Mouse (Mus musculus): ENCODE results near the gene Pparg.

Gene Pparg

DNA sequence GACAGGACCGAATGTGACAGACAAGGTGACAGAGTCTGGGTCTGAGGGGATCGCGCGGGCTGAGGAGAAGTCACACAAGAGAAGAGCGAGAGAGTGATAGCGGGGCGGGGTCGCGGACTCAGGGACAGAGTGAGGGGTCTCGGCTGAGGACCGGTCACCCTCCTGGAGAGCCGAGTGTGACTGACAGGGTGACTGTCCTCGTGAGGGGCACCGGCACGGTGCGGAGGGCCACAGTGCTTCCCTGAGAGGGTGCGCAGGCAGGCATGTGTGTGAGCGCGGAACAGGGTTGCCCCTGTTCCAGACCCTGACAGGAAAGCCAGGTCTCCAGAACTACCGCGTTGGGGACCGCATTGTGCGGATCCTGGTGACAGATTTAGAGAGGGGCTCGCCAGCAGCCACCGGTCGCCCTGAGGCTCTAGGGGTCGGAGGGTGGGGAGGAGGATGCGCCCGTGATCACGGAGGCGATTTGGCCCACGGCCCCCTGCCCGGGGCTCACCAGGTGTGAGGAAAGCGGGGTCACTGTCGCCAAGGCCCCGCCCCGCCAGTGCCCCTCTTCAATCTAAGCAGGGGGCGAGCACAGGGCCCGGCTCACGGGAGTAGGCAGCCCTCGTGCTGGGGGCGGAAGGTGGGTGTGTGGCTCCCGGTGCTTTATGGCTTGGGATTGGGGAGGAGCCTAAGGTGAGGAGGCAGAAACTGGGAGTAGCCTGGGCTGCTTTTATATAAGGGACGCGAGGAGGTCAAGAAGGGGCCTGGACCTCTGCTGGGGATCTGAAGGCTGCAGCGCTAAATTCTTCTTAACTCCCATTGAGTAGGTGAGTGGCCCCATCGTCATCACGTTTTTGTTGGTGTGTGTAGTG is 1.1 kb downstream of the Pparg start:
- in situ Hi-C loops (cut with MboI): no loop called here

- in situ Hi-C loops (cut with MboI): no loop called here
Measured at GRCm38 (mm10) chr6:115366869-115367610, 6.3 kb downstream of the Pparg start.

GRCm38 (mm10) chr6:115374871-115375852 is 14.4 kb downstream of the Pparg start:
- in situ Hi-C loops (cut with MboI): no loop called here

DNA sequence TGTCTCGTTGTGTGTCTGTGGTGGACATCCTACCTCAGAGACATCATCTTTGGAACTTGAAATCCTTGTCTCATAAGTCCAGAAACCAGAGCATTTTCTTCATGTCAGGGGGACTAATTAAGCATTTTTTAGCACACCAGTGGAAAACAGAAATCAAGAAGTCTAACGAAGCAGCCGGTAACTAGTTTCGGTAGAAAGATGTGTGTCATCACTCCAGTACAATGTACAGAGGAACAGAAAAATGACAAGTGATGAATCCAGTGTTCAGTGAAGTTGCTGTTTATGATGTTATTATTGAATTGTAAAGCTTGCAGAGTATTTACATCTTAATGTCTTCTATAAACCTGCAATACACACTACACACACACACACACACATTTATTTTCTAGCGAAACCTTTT is 19.8 kb downstream of the Pparg start:
- in situ Hi-C loops (cut with MboI): no loop called here

DNA sequence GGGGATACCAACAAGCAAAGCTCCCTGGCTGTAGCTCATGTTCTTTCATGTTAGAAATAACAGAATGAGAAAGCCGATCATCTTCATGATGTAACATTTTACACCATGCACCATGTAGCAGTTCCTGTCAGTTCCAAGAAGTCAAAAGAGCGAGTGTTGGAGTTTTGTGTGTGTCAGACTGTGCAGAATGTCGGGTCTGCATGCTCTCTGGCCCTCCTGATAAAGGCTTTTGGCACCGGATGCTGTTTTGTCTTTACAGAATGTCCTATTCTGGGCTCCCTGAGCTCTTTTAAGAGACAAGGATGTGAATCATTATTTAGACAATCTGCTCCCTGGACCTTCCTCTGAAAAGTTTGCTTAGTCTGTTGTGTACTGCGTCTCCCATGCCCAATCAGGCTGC is 22.0 kb downstream of the Pparg start:
- in situ Hi-C loops (cut with MboI): no loop called here

GRCm38 (mm10) chr6:115389945-115390540 is 29.3 kb downstream of the Pparg start:
- in situ Hi-C loops (cut with MboI): no loop called here

DNA sequence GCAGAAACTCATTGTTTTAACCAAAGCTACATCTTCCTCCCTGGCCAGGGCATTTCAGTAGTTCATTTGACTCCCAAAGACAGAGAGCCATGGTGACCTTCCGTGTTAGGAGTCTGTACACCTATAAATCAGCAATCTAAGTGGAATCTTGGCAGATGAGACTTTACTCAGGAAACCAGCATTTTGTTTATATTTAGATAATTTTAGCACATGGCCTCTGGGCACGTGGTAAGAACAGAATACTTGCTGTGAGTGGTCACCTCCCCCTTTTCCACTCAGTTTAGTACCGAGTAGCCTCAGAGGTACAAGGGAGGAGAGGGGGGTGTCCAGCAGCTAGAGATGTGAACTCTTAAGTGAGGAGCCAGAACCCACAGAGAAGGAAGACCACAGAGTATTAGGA is 36.2 kb downstream of the Pparg start:
- in situ Hi-C loops (cut with MboI): no loop called here

DNA sequence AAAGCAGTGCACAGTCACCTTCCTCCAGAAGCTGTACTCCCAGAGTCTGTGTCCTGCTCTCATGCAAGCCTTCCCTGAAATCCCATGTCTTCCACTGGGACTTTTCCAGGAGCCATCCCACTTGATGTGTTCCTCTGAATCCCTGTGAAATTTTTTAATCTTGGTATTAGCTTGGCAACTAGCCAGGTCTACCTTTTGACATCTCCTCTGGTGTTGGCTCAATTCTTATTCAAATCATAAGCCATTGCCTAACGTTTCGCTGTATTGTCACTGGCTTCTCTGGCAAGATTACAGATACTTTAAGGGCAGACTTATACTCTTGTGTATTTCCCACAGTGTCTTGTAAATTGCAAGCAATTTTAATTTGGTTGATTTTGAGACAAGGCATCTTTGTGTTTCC is 43.6 kb downstream of the Pparg start:
- in situ Hi-C loops (cut with MboI): no loop called here

DNA sequence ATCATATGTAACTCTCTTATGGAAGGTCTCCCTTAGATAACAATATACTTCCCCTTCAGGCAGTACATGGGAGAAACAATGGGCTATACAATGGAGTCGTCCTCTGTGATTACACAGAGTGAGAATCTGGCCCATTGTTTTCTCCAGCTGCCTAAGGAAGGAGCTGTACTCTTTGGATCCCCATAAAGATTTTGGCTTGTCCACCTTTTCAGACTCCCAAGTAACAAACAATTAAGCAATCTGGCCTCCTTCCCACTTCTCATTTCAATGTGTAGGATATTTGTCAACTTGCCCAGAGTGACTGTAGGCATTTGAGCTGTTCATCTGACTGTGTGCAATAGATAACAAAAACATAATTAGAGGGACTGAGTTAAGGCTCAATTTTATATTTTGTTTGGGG is 50.7 kb downstream of the Pparg start:
- in situ Hi-C loops (cut with MboI): no loop called here

DNA sequence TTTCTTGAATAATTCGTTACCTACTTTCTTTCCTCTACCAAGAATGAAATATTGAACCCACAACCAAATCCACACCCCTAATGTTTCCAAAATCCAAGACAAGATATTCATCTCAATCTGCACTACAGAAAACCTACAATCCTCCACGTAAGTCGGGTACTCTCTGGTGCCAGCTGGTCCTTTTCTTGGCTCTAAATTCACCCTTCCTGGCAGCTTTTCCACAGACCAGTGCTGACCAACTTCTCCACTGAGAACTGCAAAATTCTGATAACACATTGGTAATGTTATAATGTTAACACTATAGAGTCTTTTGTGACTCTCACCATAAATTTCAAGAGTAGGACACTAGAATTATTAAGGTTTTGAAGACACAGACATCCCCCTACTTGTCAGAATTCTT is 57.4 kb downstream of the Pparg start:
- in situ Hi-C loops (cut with MboI): no loop called here

DNA sequence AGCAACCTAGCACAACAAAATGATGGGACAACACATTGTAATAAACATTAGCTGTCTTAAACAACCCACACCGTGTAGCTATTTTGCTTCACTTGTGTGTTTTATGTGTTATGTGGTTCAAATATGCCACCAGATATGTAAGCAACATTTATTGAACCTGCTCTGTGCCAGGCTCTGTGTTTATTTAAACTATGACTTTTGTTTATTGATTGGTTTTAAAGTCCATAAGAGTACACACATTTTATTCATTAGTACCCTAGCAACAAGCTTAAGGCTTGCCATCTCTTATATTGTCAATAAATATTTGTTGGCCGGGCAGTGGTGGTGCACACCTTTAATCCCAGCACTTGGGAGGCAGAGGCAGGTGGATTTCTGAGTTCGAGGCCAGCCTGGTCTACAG is 58.2 kb downstream of the Pparg start:
- in situ Hi-C loops (cut with MboI): no loop called here

DNA sequence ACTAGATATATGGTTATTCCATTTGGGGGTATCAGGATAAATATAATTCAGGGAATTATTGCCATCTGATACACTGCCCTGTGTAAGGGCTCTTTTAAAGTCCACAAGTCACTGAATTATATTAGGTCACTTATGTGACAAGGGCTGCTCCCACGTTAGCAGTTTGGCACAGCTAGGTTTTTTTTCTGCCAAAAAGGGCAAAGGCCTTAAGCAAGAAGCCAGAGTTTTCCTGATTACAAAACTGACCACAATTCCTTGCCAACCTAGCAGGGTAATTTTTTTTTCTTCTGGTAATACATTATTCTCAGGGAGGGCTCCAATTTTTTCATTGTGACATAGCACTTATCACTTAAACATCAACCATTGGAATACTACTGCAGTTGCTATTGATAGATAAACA is 60.2 kb downstream of the Pparg start:
- in situ Hi-C loops (cut with MboI): no loop called here

- in situ Hi-C loops (cut with MboI): no loop called here
Measured at GRCm38 (mm10) chr6:115421665-115422064, 60.9 kb downstream of the Pparg start.

DNA sequence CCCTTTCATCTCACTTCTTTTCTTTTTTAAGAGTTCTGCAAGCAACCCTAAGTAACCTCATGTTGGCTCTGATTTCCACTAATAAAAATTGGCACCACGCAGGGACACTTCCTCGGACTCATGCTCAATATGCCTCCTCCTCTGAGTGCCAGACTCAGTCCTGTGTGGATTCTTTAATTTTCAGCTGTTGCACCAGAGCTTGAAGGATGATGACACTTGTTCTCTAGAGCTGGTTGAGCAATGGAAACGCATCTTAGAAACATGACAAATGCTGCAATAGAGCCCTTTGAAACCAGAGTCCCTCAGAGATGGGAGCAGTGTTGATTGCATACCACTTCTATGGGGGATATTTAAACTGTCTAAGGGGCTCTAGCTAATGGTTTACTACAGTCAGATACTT is 63.7 kb downstream of the Pparg start:
- in situ Hi-C loops (cut with MboI): no loop called here

GRCm38 (mm10) chr6:115432726-115433125 is 72.0 kb downstream of the Pparg start:
- in situ Hi-C loops (cut with MboI): no loop called here

- in situ Hi-C loops (cut with MboI): no loop called here
Measured at GRCm38 (mm10) chr6:115434054-115434453, 73.3 kb downstream of the Pparg start.

DNA sequence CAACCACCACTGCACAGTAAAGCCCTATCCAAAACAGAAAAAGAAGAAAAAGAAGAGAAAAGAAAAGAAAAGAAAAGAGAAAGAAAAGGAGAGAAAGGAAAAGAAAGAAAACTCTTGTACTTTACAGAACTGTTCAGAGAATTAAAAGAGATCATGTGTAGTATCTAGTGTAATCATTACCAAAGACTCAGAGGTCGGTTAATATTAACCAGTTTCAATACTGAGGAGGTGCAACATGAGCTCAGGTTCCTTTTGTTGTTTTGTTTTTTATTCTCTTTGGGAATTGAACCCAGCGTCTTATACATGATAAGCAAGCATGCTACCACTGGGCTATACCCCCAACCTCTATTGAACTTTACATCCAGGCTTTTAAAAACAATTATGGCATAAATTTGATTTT is 74.1 kb downstream of the Pparg start:
- in situ Hi-C loops (cut with MboI): no loop called here

GRCm38 (mm10) chr6:115440231-115441006 is 79.7 kb downstream of the Pparg start:
- in situ Hi-C loops (cut with MboI): no loop called here

DNA sequence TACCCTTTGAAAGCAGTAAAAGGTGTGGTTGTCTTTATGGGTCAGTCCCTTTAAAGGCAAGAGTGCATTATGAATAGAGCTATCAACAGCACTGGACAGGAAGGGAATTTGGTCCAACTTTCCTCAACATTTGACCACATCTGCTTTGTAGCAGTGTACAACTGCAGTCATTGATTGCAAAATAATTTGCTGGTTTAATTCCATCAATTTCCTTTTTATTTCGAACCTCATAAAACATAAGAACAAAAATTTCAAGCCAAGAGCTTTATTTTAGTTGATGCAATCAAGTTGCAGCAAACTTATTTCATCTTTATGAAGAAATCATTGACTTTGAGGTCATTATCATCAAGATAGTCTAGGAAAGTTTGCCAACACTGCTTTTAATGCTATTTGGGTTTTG is 91.8 kb downstream of the Pparg start:
- in situ Hi-C loops (cut with MboI): no loop called here

- in situ Hi-C loops (cut with MboI): no loop called here
Measured at GRCm38 (mm10) chr6:115462743-115463337, 102.1 kb downstream of the Pparg start.

GRCm38 (mm10) chr6:115463338-115463737 is 102.6 kb downstream of the Pparg start:
- in situ Hi-C loops (cut with MboI): no loop called here

All from mature B cell (primary cell).